ENCODE assay signal across 8 mouse cellular contexts in genomic region chr14:16243603-16244209, GRCm38 (mm10). TPM values are rescaled to one million over a fixed set of nuclear protein-coding genes. Genes with fewer than 3 reads are reported as not detected.
DNase-seq lines count a peak whose midpoint lies in the region; ATAC-seq and TF ChIP-seq lines count a peak whose summit lies in the region.

No protein-coding gene starts in this region.

- TF ChIP-seq CTCF in layer of hippocampus, adult 2 months (conservative IDR thresholded peaks at IDR 0.05) = no peak
- TF ChIP-seq CTCF in bone marrow macrophage, adult 2 months (IDR thresholded peaks at IDR 0.05; ENCODE audit: low read depth, low read length) = no peak

- TF ChIP-seq POLR2A in bone marrow macrophage, adult 2 months (IDR thresholded peaks at IDR 0.05; ENCODE audit: borderline replicate concordance, low read depth, low read length) = no peak

- H3K27ac ChIP-seq in layer of hippocampus, adult 2 months = peak overlapping the region; percentile 89
- peak overlapping the region; percentile 90 for H3K27ac ChIP-seq in bone marrow macrophage, adult 2 months (ENCODE audit: insufficient read depth, low read depth, low read length)
- peak overlapping the region; percentile 88 for H3K27ac ChIP-seq in heart, embryonic 13.5 days (replicated peaks)
- peak overlapping the region; percentile 88 for H3K27ac ChIP-seq in limb, embryonic 10.5 days
- H3K27ac ChIP-seq in midbrain, embryonic 12.5 days (replicated peaks) = peak overlapping the region; percentile 75

- H3K4me3 ChIP-seq in layer of hippocampus, adult 2 months = peak overlapping the region; percentile 85
- peak overlapping the region; percentile 94 for H3K4me3 ChIP-seq in bone marrow macrophage, adult 2 months (ENCODE audit: insufficient read depth, low read length)
- peak overlapping the region; percentile 73 for H3K4me3 ChIP-seq in heart, embryonic 13.5 days
- peak overlapping the region; percentile 65 for H3K4me3 ChIP-seq in limb, embryonic 10.5 days
- H3K4me3 ChIP-seq in midbrain, embryonic 12.5 days = peak overlapping the region; percentile 50

- ATAC-seq in heart, embryonic 13.5 days (ENCODE audit: extremely low read depth, insufficient number of reproducible peaks, low FRiP score, low TSS enrichment) = no peak
- no peak for ATAC-seq in midbrain, embryonic 12.5 days (ENCODE audit: low FRiP score, low read depth)

- H3K4me1 ChIP-seq in bone marrow macrophage, adult 2 months (ENCODE audit: control insufficient read depth, insufficient read depth, low read length) = peaks cover 25% of the 10 kb centered on the region
- peaks cover 23% of the 10 kb centered on the region for H3K4me1 ChIP-seq in heart, embryonic 13.5 days
- H3K4me1 ChIP-seq in limb, embryonic 10.5 days = peaks cover 13% of the 10 kb centered on the region; the same call in 1 of the 2 replicates
- peaks cover 13% of the 10 kb centered on the region for H3K4me1 ChIP-seq in midbrain, embryonic 12.5 days

- intact Hi-C loops in left cerebral cortex, postnatal 4 days (cut with DNase I) = loop anchor here (10.0 kb wide), 1 partner anchor 121 kb away; the partner anchor contains the start of gene Top2b

- H3K9me3 ChIP-seq in heart, embryonic 13.5 days = no peaks in the 10 kb centered on the region
- H3K9me3 ChIP-seq in limb, embryonic 10.5 days (replicated peaks) = no peaks in the 10 kb centered on the region
- no peaks in the 10 kb centered on the region for H3K9me3 ChIP-seq in midbrain, embryonic 12.5 days

- peaks cover 14% of the 10 kb centered on the region; the same call in 1 of the 2 replicates for H3K36me3 ChIP-seq in heart, embryonic 13.5 days
- no peaks in the 10 kb centered on the region for H3K36me3 ChIP-seq in limb, embryonic 10.5 days
- H3K36me3 ChIP-seq in midbrain, embryonic 12.5 days = no peaks in the 10 kb centered on the region

- peak overlapping the region; percentile 86 for H3K9ac ChIP-seq in heart, embryonic 13.5 days
- peak overlapping the region; percentile 64; the same call in 1 of the 2 replicates for H3K9ac ChIP-seq in midbrain, embryonic 12.5 days (replicated peaks)

- H3K27me3 ChIP-seq in heart, embryonic 13.5 days (replicated peaks) = no peaks in the 10 kb centered on the region
- H3K27me3 ChIP-seq in limb, embryonic 10.5 days (ENCODE audit: low read depth, poor library complexity, severe bottlenecking) = no peaks in the 10 kb centered on the region
- H3K27me3 ChIP-seq in midbrain, embryonic 12.5 days = no peaks in the 10 kb centered on the region

- 6% methylated on average over 10 of the region's 10 CpGs for WGBS in heart, embryonic 13.5 days
- 26% methylated on average over 10 of the region's 10 CpGs for WGBS in limb, embryonic 10.5 days
- WGBS in midbrain, embryonic 12.5 days = 17% methylated on average over 10 of the region's 10 CpGs

- H3K4me2 ChIP-seq in heart, embryonic 13.5 days = peak overlapping the region; percentile 71
- peak overlapping the region; percentile 62 for H3K4me2 ChIP-seq in midbrain, embryonic 12.5 days (replicated peaks)

- no peak for DNase-seq in layer of hippocampus, adult 2 months (ENCODE audit: low spot score in 2 of 2)
- no peak for DNase-seq in layer of hippocampus, adult 8-10 months (ENCODE audit: low spot score in 2 of 2)
- no peak for DNase-seq in limb, embryonic 10.5 days (ENCODE audit: low spot score)
- DNase-seq in layer of hippocampus, adult 9-10 months (ENCODE audit: low spot score) = no peak
- no peak for DNase-seq in left cerebral cortex, postnatal 4 days

RNA-seq across cellular contexts. Expression of gene Ngly1, which starts 5.4 kb away (rescaled TPM):
- 10 to 100 TPM; 27.5 to 28.6 TPM for total RNA-seq in layer of hippocampus, adult 2 months (2021)
- total RNA-seq in layer of hippocampus, adult 8-10 months (2022) = 10 to 100 TPM; 27.9 to 33.7 (median 32.1) TPM
- 31.5 and 33.1 TPM in 2 replicates for polyA plus RNA-seq in bone marrow macrophage, adult 2 months (2012; ENCODE audit: insufficient read depth, insufficient read length, missing spikeins)
- polyA plus RNA-seq in heart, embryonic 13.5 days (2015; fragmentation: Nextera tagmentation; extraction: Ambion mirVana) = 22.1 and 22.4 TPM in 2 replicates
- polyA plus RNA-seq in limb, embryonic 10.5 days (2016; fragmentation: Nextera tagmentation; extraction: Ambion mirVana) = 15.4 and 19.8 TPM in 2 replicates
- polyA plus RNA-seq in midbrain, embryonic 12.5 days (2016; fragmentation: Nextera tagmentation; extraction: Ambion mirVana) = 26.0 and 26.1 TPM in 2 replicates
- 10 to 100 TPM; 27.3 to 32.1 TPM for total RNA-seq in left cerebral cortex, postnatal 4 days (2021)

RNA-seq across cellular contexts. Expression of gene Oxsm, which starts 5.9 kb away (rescaled TPM):
- total RNA-seq in layer of hippocampus, adult 2 months (2021) = 10 to 100 TPM in 1 of 2 experiments, 1 to 10 TPM in 1; 9.3 to 10.1 TPM
- 10 to 100 TPM; 10.2 to 12.9 (median 12.1) TPM for total RNA-seq in layer of hippocampus, adult 8-10 months (2022)
- polyA plus RNA-seq in bone marrow macrophage, adult 2 months (2012; ENCODE audit: insufficient read depth, insufficient read length, missing spikeins) = 14.4 and 16.2 TPM in 2 replicates
- 2.2 and 2.5 TPM in 2 replicates for polyA plus RNA-seq in heart, embryonic 13.5 days (2015; fragmentation: Nextera tagmentation; extraction: Ambion mirVana)
- polyA plus RNA-seq in limb, embryonic 10.5 days (2016; fragmentation: Nextera tagmentation; extraction: Ambion mirVana) = 1.3 and 1.8 TPM in 2 replicates
- 1.5 and 1.6 TPM in 2 replicates for polyA plus RNA-seq in midbrain, embryonic 12.5 days (2016; fragmentation: Nextera tagmentation; extraction: Ambion mirVana)
- total RNA-seq in left cerebral cortex, postnatal 4 days (2021) = 10 to 100 TPM; 10.3 to 11.0 TPM
